Mouse (Mus musculus): ENCODE data around the gene Dcaf15. TPM values are rescaled to one million over a fixed set of nuclear protein-coding genes. Genes with fewer than 3 reads are reported as not detected.

The Dcaf15 gene
- polyA plus RNA-seq, 1 experiment, result 28.7 TPM

DNA sequence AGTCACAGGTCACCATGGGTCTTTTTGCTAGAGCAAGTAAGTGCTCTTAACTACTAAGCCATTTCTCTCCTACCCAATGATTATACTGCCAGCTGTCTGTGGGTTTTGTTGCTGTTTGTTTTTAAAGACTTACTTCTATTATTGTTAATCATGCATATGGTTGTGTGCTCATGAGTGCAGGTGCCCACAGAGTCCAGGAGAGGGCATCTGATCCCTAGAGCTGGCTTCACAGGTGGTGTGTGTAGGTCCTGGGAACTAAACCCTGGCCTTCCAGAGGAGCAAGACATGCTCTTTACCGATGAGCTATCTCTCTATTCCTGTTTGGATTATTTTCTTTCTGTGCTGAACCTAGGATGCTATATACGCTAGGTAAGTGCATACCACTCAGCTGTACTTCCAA is 45.3 kb downstream of the Dcaf15 start:
- H3K4me1 ChIP-seq, result peaks cover 23% of the 10 kb centered on the region
- H3K36me3 ChIP-seq (replicated peaks; ENCODE audit: low read length), result no peaks in the 10 kb centered on the region
- no peak for TF ChIP-seq FLI1 (IDR thresholded peaks at IDR 0.05; ENCODE audit: low read length)
- no peak for TF ChIP-seq GATA1 (IDR thresholded peaks at IDR 0.05; ENCODE audit: borderline replicate concordance, low read length)
- H3K9me3 ChIP-seq, result peaks cover 8% of the 10 kb centered on the region; the same call in 1 of the 2 replicates
- no peaks in the 10 kb centered on the region for H3K27me3 ChIP-seq (replicated peaks)
- no peak overlapping the region for H3K4me3 ChIP-seq (replicated peaks)

DNA sequence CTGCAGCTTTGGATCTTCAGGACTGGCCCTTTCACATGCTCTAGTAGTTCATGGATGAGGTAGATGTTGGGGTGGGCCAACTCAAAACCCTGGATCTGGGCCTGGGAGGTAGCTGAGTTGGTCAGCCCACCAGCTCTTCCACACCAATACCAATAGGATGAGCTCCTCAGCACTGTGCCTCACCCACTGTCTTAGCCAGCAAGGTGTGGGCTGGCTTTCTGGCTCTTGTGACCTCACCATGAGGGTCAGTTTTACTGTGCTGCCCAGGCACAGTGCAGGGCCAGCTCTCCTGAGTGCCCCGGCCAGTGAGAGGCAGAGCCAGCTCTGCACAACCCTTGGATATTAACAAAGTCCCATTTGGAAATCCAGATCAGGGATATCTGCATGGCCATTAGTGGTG is 46.7 kb downstream of the Dcaf15 start:
- Histone ChIP-seq H3K4me1 (peaks cover 11% of the 10 kb centered on the region), H3K9me3 (peaks cover 8% of the 10 kb centered on the region; the same call in 1 of the 2 replicates), H3K27me3 (replicated peaks) (no peaks in the 10 kb centered on the region), H3K36me3 (replicated peaks; ENCODE audit: low read length) (no peaks in the 10 kb centered on the region), H3K4me3 (replicated peaks) (no peak overlapping the region)
- TF ChIP-seq GATA1 (IDR thresholded peaks at IDR 0.05; ENCODE audit: borderline replicate concordance, low read length) (no peak), FLI1 (IDR thresholded peaks at IDR 0.05; ENCODE audit: low read length) (no peak)

DNA sequence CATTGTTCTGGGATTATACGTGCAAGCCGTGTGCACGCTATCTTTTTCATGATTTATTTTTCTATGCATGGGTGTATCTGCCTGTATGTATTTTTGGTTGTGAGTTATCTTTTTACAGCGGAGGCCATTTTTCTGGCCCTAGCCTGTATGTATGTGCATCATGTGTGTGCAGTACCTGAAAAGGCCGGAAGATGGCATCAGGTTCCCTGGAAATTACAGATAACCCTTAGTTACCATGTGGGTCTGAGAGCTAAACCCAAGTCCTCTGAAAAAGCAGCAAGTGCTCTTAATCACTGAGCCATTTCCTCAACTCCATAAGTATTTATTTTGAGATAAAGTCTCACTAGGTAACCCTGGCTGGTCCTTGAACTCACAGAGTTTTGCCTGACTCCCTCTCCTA is 51.3 kb downstream of the Dcaf15 start:
- Histone ChIP-seq H3K4me3 (replicated peaks) (no peak overlapping the region), H3K4me1 (peaks cover 13% of the 10 kb centered on the region)

DNA sequence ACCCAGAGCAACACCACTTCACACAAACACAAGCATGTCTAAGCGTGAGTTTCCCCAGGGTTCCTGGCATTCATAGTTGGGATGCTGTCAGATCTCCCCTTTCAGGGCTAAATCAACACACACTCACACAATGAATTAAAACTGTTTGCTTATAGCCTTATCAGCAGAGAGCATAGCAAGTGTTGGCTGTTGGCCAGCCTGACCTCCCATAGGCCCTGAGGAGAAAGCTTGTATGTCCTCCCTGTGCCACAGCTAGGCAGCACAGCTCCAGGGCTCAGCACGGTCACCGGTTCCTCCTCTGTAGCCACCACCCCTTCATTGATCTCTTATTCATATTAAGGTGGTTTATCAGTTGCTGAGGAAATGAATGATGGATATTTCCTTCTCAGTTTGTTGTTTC is 51.8 kb downstream of the Dcaf15 start:
- no peak for TF ChIP-seq GATA1 (IDR thresholded peaks at IDR 0.05; ENCODE audit: borderline replicate concordance, low read length)
- TF ChIP-seq FLI1 (IDR thresholded peaks at IDR 0.05; ENCODE audit: low read length), result no peak
- no peaks in the 10 kb centered on the region for H3K36me3 ChIP-seq (replicated peaks; ENCODE audit: low read length)
- H3K4me3 ChIP-seq (replicated peaks), result no peak overlapping the region
- H3K27me3 ChIP-seq (replicated peaks), result peaks cover 27% of the 10 kb centered on the region
- peaks cover 13% of the 10 kb centered on the region for H3K4me1 ChIP-seq
- no peaks in the 10 kb centered on the region; the same call in 1 of the 2 replicates for H3K9me3 ChIP-seq

More for the DNA sequence above, 51.3 kb downstream of the Dcaf15 start:
- no peak for TF ChIP-seq FLI1 (IDR thresholded peaks at IDR 0.05; ENCODE audit: low read length)
- TF ChIP-seq GATA1 (IDR thresholded peaks at IDR 0.05; ENCODE audit: borderline replicate concordance, low read length), result no peak
- H3K36me3 ChIP-seq (replicated peaks; ENCODE audit: low read length), result no peaks in the 10 kb centered on the region
- H3K27me3 ChIP-seq (replicated peaks), result peaks cover 24% of the 10 kb centered on the region
- H3K9me3 ChIP-seq, result no peaks in the 10 kb centered on the region; the same call in 1 of the 2 replicates

DNA sequence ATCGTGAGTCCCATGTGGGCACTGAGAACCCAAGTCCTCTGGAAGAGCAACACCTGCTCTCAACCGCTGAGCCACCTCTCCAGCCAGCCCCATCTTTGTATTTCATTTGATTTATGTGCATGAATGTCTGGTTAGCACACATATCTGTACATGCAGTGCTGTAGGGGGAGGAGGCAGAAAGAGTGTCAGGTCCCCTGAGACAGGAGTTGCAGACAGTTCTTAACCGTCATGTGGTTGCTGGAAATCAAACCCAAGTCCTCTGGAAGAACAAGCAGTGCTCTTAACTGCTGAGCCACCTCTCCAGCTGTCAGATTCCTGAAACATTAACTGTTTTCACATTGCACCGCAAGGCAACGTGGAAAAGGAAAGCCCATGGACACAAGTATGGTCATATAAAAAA is 56.4 kb downstream of the Dcaf15 start:
- H3K36me3 ChIP-seq (replicated peaks; ENCODE audit: low read length), result no peaks in the 10 kb centered on the region
- H3K9me3 ChIP-seq, result peaks cover 4% of the 10 kb centered on the region; the same call in 1 of the 2 replicates
- no peak overlapping the region for H3K4me3 ChIP-seq (replicated peaks)
- peaks cover 44% of the 10 kb centered on the region for H3K27me3 ChIP-seq (replicated peaks)
- no peak for TF ChIP-seq GATA1 (IDR thresholded peaks at IDR 0.05; ENCODE audit: borderline replicate concordance, low read length)
- no peak for TF ChIP-seq FLI1 (IDR thresholded peaks at IDR 0.05; ENCODE audit: low read length)
- peaks cover 20% of the 10 kb centered on the region for H3K4me1 ChIP-seq

Other genes starting within 250 kb of the Dcaf15 start
- 6.8 and 10.5 TPM in 2 replicates for gene Adgrl1, start 204.7 kb downstream of the Dcaf15 start, polyA plus RNA-seq (2012; ENCODE audit: insufficient read depth, low replicate concordance)
- gene Gm10644, start 149.6 kb downstream of the Dcaf15 start, polyA plus RNA-seq (2012; ENCODE audit: insufficient read depth, low replicate concordance), result not detected in 2 replicates
- gene Asf1b, start 149.3 kb downstream of the Dcaf15 start, polyA plus RNA-seq (2012; ENCODE audit: insufficient read depth, low replicate concordance), result 38.1 and 95.4 TPM in 2 replicates
- 25.3 and 30.8 TPM in 2 replicates for gene Prkaca, start 131.8 kb downstream of the Dcaf15 start, polyA plus RNA-seq (2012; ENCODE audit: insufficient read depth, low replicate concordance)
- gene Samd1, start 107.1 kb downstream of the Dcaf15 start, polyA plus RNA-seq (2012; ENCODE audit: insufficient read depth, low replicate concordance), result 72.0 and 104 TPM in 2 replicates
- 0.75 and 2.7 TPM in 2 replicates for gene 1700067K01Rik, start 103.3 kb downstream of the Dcaf15 start, polyA plus RNA-seq (2012; ENCODE audit: insufficient read depth, low replicate concordance)
- not detected in 2 replicates for gene 2210011C24Rik, start 92.6 kb downstream of the Dcaf15 start, polyA plus RNA-seq (2012; ENCODE audit: insufficient read depth, low replicate concordance)
- not detected in 2 replicates for gene Palm3, start 83.3 kb downstream of the Dcaf15 start, polyA plus RNA-seq (2012; ENCODE audit: insufficient read depth, low replicate concordance)
- 7.7 and 7.9 TPM in 2 replicates for gene Il27ra, start 62.2 kb downstream of the Dcaf15 start, polyA plus RNA-seq (2012; ENCODE audit: insufficient read depth, low replicate concordance)
- gene Rln3, start 59.8 kb downstream of the Dcaf15 start, polyA plus RNA-seq (2012; ENCODE audit: insufficient read depth, low replicate concordance), result 0.31 TPM in 1 of 2 replicates, not detected in the other
- not detected in 2 replicates for gene Gm10643, start 39.6 kb downstream of the Dcaf15 start, polyA plus RNA-seq (2012; ENCODE audit: insufficient read depth, low replicate concordance)
- gene Rfx1, start 37.9 kb downstream of the Dcaf15 start, polyA plus RNA-seq (2012; ENCODE audit: insufficient read depth, low replicate concordance), result 35.9 and 36.0 TPM in 2 replicates
- gene Podnl1, start 21.2 kb upstream of the Dcaf15 start, polyA plus RNA-seq (2012; ENCODE audit: insufficient read depth, low replicate concordance), result 0.75 TPM in 1 of 2 replicates, not detected in the other
- gene Cc2d1a, start 43.2 kb upstream of the Dcaf15 start, polyA plus RNA-seq (2012; ENCODE audit: insufficient read depth, low replicate concordance), result 28.0 and 32.7 TPM in 2 replicates
- 0.72 TPM in 1 of 2 replicates, not detected in the other for gene 4930432K21Rik, start 43.3 kb upstream of the Dcaf15 start, polyA plus RNA-seq (2012; ENCODE audit: insufficient read depth, low replicate concordance)
- gene Nanos3, start 80.4 kb upstream of the Dcaf15 start, polyA plus RNA-seq (2012; ENCODE audit: insufficient read depth, low replicate concordance), result 0.87 TPM in 1 of 2 replicates, not detected in the other
- gene Zswim4, start 132.3 kb upstream of the Dcaf15 start, polyA plus RNA-seq (2012; ENCODE audit: insufficient read depth, low replicate concordance), result 14.1 and 16.0 TPM in 2 replicates
- 80.4 and 326 TPM in 2 replicates for gene D8Ertd738e, start 145.0 kb upstream of the Dcaf15 start, polyA plus RNA-seq (2012; ENCODE audit: insufficient read depth, low replicate concordance)
- 106 and 208 TPM in 2 replicates for gene Mri1, start 152.6 kb upstream of the Dcaf15 start, polyA plus RNA-seq (2012; ENCODE audit: insufficient read depth, low replicate concordance)
- gene Ccdc130, start 165.6 kb upstream of the Dcaf15 start, polyA plus RNA-seq (2012; ENCODE audit: insufficient read depth, low replicate concordance), result 4.8 and 20.9 TPM in 2 replicates